Mouse (Mus musculus) ES-Bruce4 (cell line): ENCODE measurements at regions not wholly inside any gene's neighbourhood (a gene's known extent, or its start where the extent isn't known, plus 50 kb on each side); places are given as distances from the start of the nearest gene placed in this dataset.

Source experiments
- H3K27ac ChIP-seq: 2 replicates; pipeline ENCODE4 v1.5.1; 2012; ENCODE audit warnings: low read length, inconsistent platforms; ENCODE audit not compliant: insufficient read depth
- H3K27me3 ChIP-seq: 2 replicates; pipeline ENCODE4 v1.6.1; 2012; ENCODE audit warnings: mild to moderate bottlenecking, low read length, inconsistent platforms; ENCODE audit not compliant: control insufficient read depth, poor library complexity, insufficient read depth, severe bottlenecking
- H3K36me3 ChIP-seq: 2 replicates; pipeline ENCODE4 v1.6.1; 2012; ENCODE audit warnings: inconsistent platforms, mild to moderate bottlenecking, low read length, moderate library complexity; ENCODE audit not compliant: control insufficient read depth, poor library complexity, insufficient read depth, severe bottlenecking
- H3K4me1 ChIP-seq: one replicate; pipeline ENCODE4 v1.8.1; 2011; ENCODE audit warnings: low read length; ENCODE audit not compliant: control insufficient read depth, insufficient read depth
- H3K4me3 ChIP-seq: 2 replicates; pipeline ENCODE4 v1.5.1; 2011; ENCODE audit warnings: low read depth, mild to moderate bottlenecking, low read length
- H3K9ac ChIP-seq: 2 replicates; pipeline ENCODE4 v1.6.1; 2012; ENCODE audit warnings: low read depth, mild to moderate bottlenecking, inconsistent platforms; ENCODE audit not compliant: poor library complexity, severe bottlenecking
- H3K9me3 ChIP-seq: replicated peaks from 2 replicates; pipeline ENCODE4 v1.6.1; 2012; ENCODE audit warnings: mild to moderate bottlenecking, low read length, inconsistent platforms; ENCODE audit not compliant: control insufficient read depth, poor library complexity, insufficient read depth, severe bottlenecking
- CTCF ChIP-seq: IDR thresholded peaks from one replicate; pipeline ENCODE4 v1.8.1; 2011; ENCODE audit warnings: low read depth, low read length
- EP300 ChIP-seq: IDR thresholded peaks from 2 replicates; pipeline ENCODE4 v1.6.1; 2011; ENCODE audit warnings: low read depth, low read length; ENCODE audit not compliant: insufficient read depth
- POLR2A ChIP-seq: IDR thresholded peaks from one replicate; pipeline ENCODE4 v1.8.1; 2011; ENCODE audit warnings: low read length; ENCODE audit not compliant: insufficient read depth

DNA sequence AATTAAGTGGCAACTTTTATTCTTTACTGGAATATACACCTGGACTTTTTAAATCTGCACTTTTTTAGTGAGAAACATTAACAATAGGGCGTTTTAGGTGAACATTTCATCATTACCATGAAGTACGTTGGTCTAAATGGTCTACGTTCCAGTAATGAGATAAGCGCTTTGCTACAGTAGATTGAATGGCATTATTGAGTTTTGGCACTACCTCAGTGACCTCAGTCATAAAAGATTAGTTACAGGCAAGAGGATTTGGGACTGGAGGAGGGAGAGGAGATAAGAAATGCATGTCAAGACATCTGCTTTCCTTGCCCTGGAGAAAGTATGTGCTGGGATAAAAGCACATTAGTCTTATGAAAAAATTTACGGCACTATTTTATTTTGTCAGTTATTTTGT, 98.3 kb downstream of the Gm11146 start:
- no peaks in the 10 kb centered on the region for H3K36me3 ChIP-seq
- TF ChIP-seq EP300 (no peak), POLR2A (no peak), CTCF (no peak)
- no peak overlapping the region for H3K27ac ChIP-seq
- H3K27me3 ChIP-seq: no peaks in the 10 kb centered on the region
- H3K4me1 ChIP-seq: no peaks in the 10 kb centered on the region
- no peak overlapping the region for H3K9ac ChIP-seq
- no peak overlapping the region for H3K4me3 ChIP-seq
- H3K9me3 ChIP-seq: no peaks in the 10 kb centered on the region

DNA sequence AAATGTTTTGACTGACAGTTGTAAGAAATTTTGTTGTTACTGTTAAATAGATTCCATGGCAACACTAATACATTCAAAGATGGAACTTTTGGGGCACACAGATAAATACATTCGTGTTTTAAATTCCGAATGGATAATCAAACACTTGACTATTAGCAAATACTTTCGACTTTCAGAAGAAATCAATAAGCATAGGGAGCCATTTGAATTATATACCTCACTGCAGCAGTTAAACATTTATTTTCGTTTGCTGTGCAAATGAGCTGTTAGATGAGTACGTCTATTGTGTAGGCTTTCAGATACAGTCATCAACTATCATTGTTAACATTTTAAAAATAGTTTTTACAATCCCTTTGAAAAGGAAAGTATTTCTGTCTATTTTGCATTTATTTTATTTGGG, 99.0 kb downstream of the Gm11146 start:
- H3K36me3 ChIP-seq: no peaks in the 10 kb centered on the region

DNA sequence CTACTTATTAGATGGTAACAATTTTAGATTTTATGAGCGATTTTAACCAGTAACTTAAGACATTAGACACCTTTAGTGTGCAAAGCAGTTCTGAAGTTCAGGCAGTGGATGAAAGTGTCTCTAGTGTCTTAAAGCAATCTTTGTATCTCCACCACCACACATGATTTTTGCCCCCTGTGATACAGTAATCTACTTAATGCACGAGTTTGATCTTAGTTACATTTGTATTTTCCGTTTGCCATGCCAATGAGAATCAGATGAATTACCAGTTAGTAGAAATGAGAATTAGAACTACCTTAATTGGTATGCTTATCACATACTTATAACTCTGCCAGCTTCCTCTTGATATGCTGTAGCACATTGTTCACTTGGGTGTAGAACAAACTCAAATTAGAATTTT, 99.9 kb downstream of the Gm11146 start:
- Histone ChIP-seq H3K27ac (no peak overlapping the region), H3K9ac (no peak overlapping the region), H3K27me3 (no peaks in the 10 kb centered on the region), H3K4me3 (no peak overlapping the region), H3K36me3 (no peaks in the 10 kb centered on the region), H3K4me1 (no peaks in the 10 kb centered on the region), H3K9me3 (no peaks in the 10 kb centered on the region)
- TF ChIP-seq EP300: no peak
- TF ChIP-seq CTCF: no peak
- no peak for TF ChIP-seq POLR2A

More for the DNA sequence above, 99.0 kb downstream of the Gm11146 start:
- Histone ChIP-seq H3K9me3 (no peaks in the 10 kb centered on the region), H3K27me3 (no peaks in the 10 kb centered on the region), H3K4me1 (no peaks in the 10 kb centered on the region), H3K9ac (no peak overlapping the region), H3K4me3 (no peak overlapping the region), H3K27ac (no peak overlapping the region)
- no peak for TF ChIP-seq POLR2A

DNA sequence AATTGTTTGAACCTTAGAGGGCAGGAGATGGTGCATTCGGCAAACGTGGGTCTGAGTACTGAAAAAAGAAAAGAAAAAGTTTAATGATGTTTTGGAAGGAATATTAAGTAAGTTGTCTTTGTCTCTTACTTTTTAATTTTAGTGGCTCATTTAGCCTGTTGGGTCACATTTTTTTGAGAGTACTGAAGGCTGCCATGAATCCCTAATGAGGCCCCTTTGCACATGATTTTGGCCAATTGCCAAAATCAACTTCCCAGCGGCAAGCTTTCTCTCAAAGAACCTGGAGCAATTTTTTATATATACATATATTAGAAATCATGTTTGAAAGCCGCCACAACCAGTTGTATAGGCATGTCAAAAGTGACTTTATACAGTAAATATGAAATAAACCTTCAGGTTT, 100.9 kb downstream of the Gm11146 start:
- no peak overlapping the region for H3K27ac ChIP-seq
- no peak overlapping the region for H3K9ac ChIP-seq
- TF ChIP-seq CTCF (no peak), POLR2A (no peak), EP300 (no peak)
- no peaks in the 10 kb centered on the region for H3K9me3 ChIP-seq
- H3K4me1 ChIP-seq: no peaks in the 10 kb centered on the region
- no peak overlapping the region for H3K4me3 ChIP-seq
- no peaks in the 10 kb centered on the region for H3K36me3 ChIP-seq
- no peaks in the 10 kb centered on the region for H3K27me3 ChIP-seq

DNA sequence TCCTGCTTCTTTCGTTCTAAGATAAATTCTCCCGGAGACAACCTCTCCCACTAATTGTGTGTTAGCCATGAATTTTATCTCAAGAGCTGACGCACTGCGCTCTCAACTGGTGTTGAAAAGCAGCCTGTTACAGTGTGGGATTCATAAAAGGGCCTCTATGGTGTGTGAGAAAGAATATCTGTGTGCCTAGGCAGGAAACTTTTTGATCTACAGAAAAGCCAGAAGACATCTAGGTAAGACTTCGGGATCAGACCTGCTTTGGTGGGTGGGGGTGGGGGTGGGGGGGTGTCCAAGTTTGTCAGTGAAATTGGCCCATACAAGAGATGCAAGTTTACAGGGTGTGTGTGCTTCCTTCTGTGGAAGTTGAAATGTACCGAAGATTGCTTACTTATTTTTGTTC, 101.5 kb downstream of the Gm11146 start:
- H3K4me1 ChIP-seq: no peaks in the 10 kb centered on the region
- no peak overlapping the region for H3K9ac ChIP-seq
- H3K27me3 ChIP-seq: no peaks in the 10 kb centered on the region
- no peak overlapping the region for H3K27ac ChIP-seq
- H3K36me3 ChIP-seq: no peaks in the 10 kb centered on the region
- H3K9me3 ChIP-seq: no peaks in the 10 kb centered on the region
- no peak for TF ChIP-seq POLR2A
- no peak for TF ChIP-seq EP300
- no peak for TF ChIP-seq CTCF
- no peak overlapping the region for H3K4me3 ChIP-seq

DNA sequence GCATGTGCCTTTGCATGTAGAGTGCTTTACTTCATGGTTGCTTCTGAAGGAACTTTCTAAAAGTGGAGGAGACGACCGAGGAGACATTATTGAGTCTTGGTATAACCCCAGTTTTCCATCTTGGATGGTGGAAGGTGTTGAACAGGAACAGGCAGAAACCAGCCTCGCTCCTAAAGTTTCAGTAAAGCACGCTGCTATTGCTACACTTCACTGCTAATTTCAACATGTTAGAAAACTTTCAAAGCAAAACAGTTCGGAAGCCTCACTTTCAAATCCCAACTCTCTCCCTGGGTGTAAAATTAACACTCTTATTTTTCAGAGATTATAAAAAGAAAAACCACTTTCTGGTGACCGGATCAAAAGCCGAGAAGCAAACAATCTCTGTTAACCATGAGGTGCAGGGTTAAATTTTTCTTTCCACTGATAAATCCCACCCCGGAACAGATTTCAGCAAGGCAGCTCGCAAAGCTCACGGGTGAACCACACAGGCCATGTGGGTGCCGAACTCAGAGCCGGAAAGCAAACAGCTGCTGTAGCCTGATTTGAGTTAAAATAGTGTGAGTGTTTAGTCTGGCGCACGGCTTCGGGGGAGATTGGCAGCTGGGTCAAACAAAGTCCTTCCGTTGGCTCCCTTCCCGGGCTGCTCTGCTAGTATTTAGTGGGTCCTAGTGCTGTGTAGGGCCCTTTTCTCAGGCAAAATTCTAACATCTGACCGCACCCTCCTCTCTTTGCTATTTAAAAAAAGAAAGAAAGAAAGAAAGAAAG, 102.2 kb downstream of the Gm11146 start:
- no peak overlapping the region for H3K27ac ChIP-seq
- H3K9ac ChIP-seq: no peak overlapping the region
- no peaks in the 10 kb centered on the region for H3K9me3 ChIP-seq
- TF ChIP-seq EP300: no peak
- TF ChIP-seq CTCF: no peak
- no peak for TF ChIP-seq POLR2A
- no peak overlapping the region for H3K4me3 ChIP-seq
- H3K27me3 ChIP-seq: no peaks in the 10 kb centered on the region
- no peaks in the 10 kb centered on the region for H3K4me1 ChIP-seq
- no peaks in the 10 kb centered on the region for H3K36me3 ChIP-seq
